Mouse (Mus musculus) bone marrow macrophage, adult 2 months (primary cell): ENCODE measurements around the gene Rtn1.

ENCODE experiments used
- CTCF ChIP-seq: IDR thresholded peaks from 2 replicates; pipeline ENCODE4 v1.5.1; 2012; ENCODE audit warnings: low read depth, mild to moderate bottlenecking, low read length, moderate library complexity
- POLR2A ChIP-seq: IDR thresholded peaks from 2 replicates; pipeline ENCODE4 v1.6.1; 2012; ENCODE audit warnings: mild to moderate bottlenecking, low read depth, low read length, borderline replicate concordance

GRCm38 (mm10) chr12:72366104-72366437, 42.8 kb downstream of the Rtn1 start:
- no peak for TF ChIP-seq CTCF
- no peak for TF ChIP-seq POLR2A
